Mouse (Mus musculus) heart, postnatal 10 days (tissue): ENCODE measurements around the gene Rc3h1. TPM values are rescaled to one million over a fixed set of nuclear protein-coding genes. Genes with fewer than 3 reads are reported as not detected.

Experiments
- DNase-seq, 2 experiments: peaks; one replicate each; pipeline ENCODE4 v3.0.0; 2021
- intact Hi-C: fragments of 180-260 bp; cut with DNase I; formaldehyde crosslinking; loops from one replicate; pipeline ENCODE4 v1.15.1; 2025
- total RNA-seq, 2 experiments: library from RNA; stranded (reverse); gene quantifications; 2 replicates each; pipeline ENCODE4 v1.2.3; 2021

Gene Rc3h1
- total RNA-seq, 2 experiments from 2014 or later = 42.2 to 43.7 TPM

GRCm38 (mm10) chr1:161020051-161020450 is 113.8 kb downstream of the Rc3h1 start:
- intact Hi-C loops = no loop called here

More at GRCm38 (mm10) chr1:161020051-161020450, 113.8 kb downstream of the Rc3h1 start:
- DNase-seq = no peak

Other genes with a start within 250 kb of the Rc3h1 start
- gene Rabgap1l, start 113.2 kb upstream of the Rc3h1 start, total RNA-seq = 10 to 100 TPM; 89.0 to 92.4 TPM
- gene Serpinc1, start 72.2 kb downstream of the Rc3h1 start, total RNA-seq = under 1 TPM; 0.17 to 0.57 TPM
- gene Zbtb37, start 128.4 kb downstream of the Rc3h1 start, total RNA-seq = 10 to 100 TPM; 14.5 to 17.7 TPM
- 10 to 100 TPM; 16.7 to 19.2 TPM for gene Dars2, start 164.2 kb downstream of the Rc3h1 start, total RNA-seq
- 1 to 10 TPM; 3.7 to 4.2 TPM for gene Cenpl, start 164.3 kb downstream of the Rc3h1 start, total RNA-seq
- 10 to 100 TPM; 12.5 to 15.2 TPM for gene Klhl20, start 225.1 kb downstream of the Rc3h1 start, total RNA-seq
- 1 to 10 TPM; 2.4 to 3.1 TPM for gene Ankrd45, start 236.3 kb downstream of the Rc3h1 start, total RNA-seq